Mouse (Mus musculus) lung, postnatal 0 days (tissue): ENCODE measurements around the gene Chrd.

Experiments used
- CTCF ChIP-seq: IDR thresholded peaks from 2 replicates; pipeline ENCODE4 v1.5.1; 2016; ENCODE audit warnings: antibody characterized with exemption, mild to moderate bottlenecking
- EP300 ChIP-seq: IDR thresholded peaks from 2 replicates; pipeline ENCODE4 v1.6.1; 2016; ENCODE audit warnings: antibody characterized with exemption, mild to moderate bottlenecking, control low read depth

- TF ChIP-seq CTCF (no peak), EP300 (no peak)
Observed at GRCm38 (mm10) chr16:20735651-20736050, 2.7 kb downstream of the Chrd start.
